Mouse (Mus musculus): ENCODE results near the gene Zfp511. TPM values are rescaled to one million over a fixed set of nuclear protein-coding genes. Genes with fewer than 3 reads are reported as not detected.

Gene Zfp511
- polyA plus RNA-seq, 1 experiment from 2014 or later = 46.2 TPM

DNA sequence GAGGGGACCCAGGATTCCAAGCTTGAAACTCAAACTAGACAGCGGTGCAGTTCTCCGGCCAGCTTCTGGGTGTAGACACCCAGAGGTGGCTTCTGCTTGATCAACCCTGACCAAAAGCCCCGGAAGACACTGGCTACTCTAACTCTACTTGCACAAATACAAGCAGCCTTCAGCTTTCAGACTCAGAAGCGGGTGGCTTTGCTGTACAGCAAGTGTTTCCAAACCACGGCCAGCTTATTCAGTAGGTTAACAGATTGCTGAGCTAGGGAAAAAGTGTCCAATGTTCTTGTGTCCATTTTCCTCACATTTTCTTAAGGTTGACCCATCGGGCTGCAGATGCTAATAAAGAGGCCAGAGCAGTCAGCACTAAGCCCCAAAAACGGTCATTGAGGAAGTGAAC lies 22.3 kb downstream of the Zfp511 start:
- Histone ChIP-seq H3K9ac (ENCODE audit: low read depth, low read length) (peak overlapping the region; percentile 60; the same call in 1 of the 2 replicates), H3K36me3 (ENCODE audit: control insufficient read depth, insufficient read depth, low read length) (no peaks in the 10 kb centered on the region), H3K9me3 (ENCODE audit: control insufficient read depth, low read length) (no peaks in the 10 kb centered on the region), H3K4me1 (ENCODE audit: control insufficient read depth, insufficient read depth, low read length) (peaks cover 13% of the 10 kb centered on the region; the same call in 1 of the 2 replicates), H3K27me3 (ENCODE audit: control insufficient read depth, insufficient read depth, low read length) (peaks cover 61% of the 10 kb centered on the region), H3K4me3 (ENCODE audit: low read length) (peak overlapping the region; percentile 43), H3K4me2 (replicated peaks; ENCODE audit: low read depth, low read length) (peak overlapping the region; percentile 72), H3K27ac (ENCODE audit: low read depth, low read length) (no peak overlapping the region)
- no peak for ATAC-seq (ENCODE audit: low FRiP score, low TSS enrichment)
- 16% methylated on average over 7 of the region's 7 CpGs for WGBS

DNA sequence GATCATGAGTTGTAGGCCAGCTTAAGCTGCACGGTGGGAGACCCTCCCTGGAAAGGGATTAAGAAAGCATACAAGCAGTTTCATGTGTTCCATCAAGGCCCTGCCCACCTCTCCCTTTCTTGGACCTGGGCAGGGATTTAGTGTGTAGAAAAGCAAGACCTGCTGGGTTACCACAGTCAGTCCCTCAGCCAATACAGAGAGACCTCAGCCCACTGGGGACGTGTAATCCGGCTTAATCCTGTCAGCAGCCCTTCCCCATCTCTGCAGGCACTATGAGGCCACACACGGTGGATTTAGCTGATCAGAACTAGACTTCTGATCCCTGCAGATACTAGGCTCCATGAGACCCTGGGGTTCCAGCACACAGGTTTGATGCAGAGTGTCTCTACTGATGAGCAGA lies 23.4 kb downstream of the Zfp511 start:
- Histone ChIP-seq H3K36me3 (ENCODE audit: control insufficient read depth, insufficient read depth, low read length) (no peaks in the 10 kb centered on the region), H3K9ac (ENCODE audit: low read depth, low read length) (no peak overlapping the region), H3K9me3 (ENCODE audit: control insufficient read depth, low read length) (no peaks in the 10 kb centered on the region), H3K4me3 (ENCODE audit: low read length) (no peak overlapping the region), H3K4me2 (replicated peaks; ENCODE audit: low read depth, low read length) (no peak overlapping the region), H3K27ac (ENCODE audit: low read depth, low read length) (no peak overlapping the region), H3K27me3 (ENCODE audit: control insufficient read depth, insufficient read depth, low read length) (peaks cover 66% of the 10 kb centered on the region), H3K4me1 (ENCODE audit: control insufficient read depth, insufficient read depth, low read length) (peaks cover 13% of the 10 kb centered on the region; the same call in 1 of the 2 replicates)
- no peak for ATAC-seq (ENCODE audit: low FRiP score, low TSS enrichment)
- 56% methylated on average over 4 of the region's 4 CpGs for WGBS

DNA sequence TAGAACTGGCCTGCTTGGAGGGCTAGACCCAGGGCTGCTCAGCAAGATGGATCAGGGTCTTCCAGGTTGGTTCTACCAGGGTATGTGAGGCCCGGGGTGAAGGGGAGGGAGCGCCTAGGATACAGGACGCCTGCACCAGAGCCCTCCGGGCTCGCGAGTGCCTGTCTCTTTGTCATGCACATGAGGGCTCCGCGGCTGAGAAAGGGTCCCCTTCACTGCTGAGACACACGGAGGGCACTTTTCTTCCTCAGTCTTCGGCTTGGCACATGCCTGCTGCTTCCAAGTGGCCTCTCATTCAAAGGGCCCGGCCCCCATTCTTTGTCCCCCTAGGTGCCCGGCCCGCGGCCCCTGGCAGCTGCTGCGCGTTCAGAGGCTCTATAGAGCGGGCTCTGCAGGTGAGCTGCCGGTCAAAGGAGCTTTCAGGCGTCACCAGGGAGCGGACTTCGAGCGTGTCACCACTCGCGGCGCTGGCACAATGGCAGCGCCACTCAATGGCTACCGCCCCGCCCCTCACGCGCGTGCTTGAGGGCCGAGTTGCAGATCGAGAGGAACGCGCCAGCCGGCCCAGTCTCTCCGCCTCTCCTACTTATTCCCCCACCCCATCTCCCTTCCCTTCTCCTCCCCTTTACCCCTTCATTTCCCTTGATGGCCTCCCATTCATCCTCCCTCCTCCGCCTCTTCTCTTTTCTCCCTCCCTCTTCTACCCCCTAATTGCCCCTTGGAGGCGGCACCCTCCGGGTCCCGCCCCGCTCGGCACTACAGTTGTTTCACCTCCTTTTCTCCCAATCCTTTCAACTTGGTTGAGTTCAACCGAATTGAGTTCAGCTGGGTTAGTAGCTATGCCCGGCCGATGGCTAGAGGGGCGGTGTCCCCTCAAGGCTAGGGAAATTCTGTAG lies 25.0 kb downstream of the Zfp511 start:
- ATAC-seq (ENCODE audit: low FRiP score, low TSS enrichment) = peak; percentile 13; the same call in 1 of the 2 replicates
- Histone ChIP-seq H3K36me3 (ENCODE audit: control insufficient read depth, insufficient read depth, low read length) (no peaks in the 10 kb centered on the region), H3K27ac (ENCODE audit: low read depth, low read length) (no peak overlapping the region), H3K27me3 (ENCODE audit: control insufficient read depth, insufficient read depth, low read length) (peaks cover 63% of the 10 kb centered on the region), H3K4me2 (replicated peaks; ENCODE audit: low read depth, low read length) (peak overlapping the region; percentile 46), H3K4me3 (ENCODE audit: low read length) (peak overlapping the region; percentile 35), H3K9me3 (ENCODE audit: control insufficient read depth, low read length) (no peaks in the 10 kb centered on the region), H3K9ac (ENCODE audit: low read depth, low read length) (peak overlapping the region; percentile 14; the same call in 1 of the 2 replicates), H3K4me1 (ENCODE audit: control insufficient read depth, insufficient read depth, low read length) (peaks cover 13% of the 10 kb centered on the region; the same call in 1 of the 2 replicates)
- WGBS = 2% methylated on average over 42 of the region's 47 CpGs

DNA sequence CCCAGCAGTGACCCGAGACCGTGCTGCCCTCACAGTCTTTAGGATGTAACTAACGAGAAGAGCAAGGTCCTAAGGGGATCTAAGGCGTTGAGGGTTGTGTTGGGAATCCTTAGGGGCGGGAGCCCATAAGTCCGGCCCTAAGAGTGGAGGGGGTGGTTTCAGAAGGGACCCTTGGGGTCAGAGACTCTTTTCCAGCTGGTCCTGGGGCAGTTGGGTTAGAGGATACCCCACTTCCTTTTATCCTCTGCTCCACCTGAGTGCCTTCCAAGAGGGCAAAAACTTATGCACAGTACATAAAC lies 25.6 kb downstream of the Zfp511 start:
- H3K4me2 ChIP-seq (replicated peaks; ENCODE audit: low read depth, low read length) = peak overlapping the region; percentile 46
- WGBS = 4% methylated on average over 6 of the region's 6 CpGs
- no peaks in the 10 kb centered on the region for H3K9me3 ChIP-seq (ENCODE audit: control insufficient read depth, low read length)
- peak overlapping the region; percentile 35 for H3K4me3 ChIP-seq (ENCODE audit: low read length)
- ATAC-seq (ENCODE audit: low FRiP score, low TSS enrichment) = no peak
- H3K27ac ChIP-seq (ENCODE audit: low read depth, low read length) = no peak overlapping the region
- H3K27me3 ChIP-seq (ENCODE audit: control insufficient read depth, insufficient read depth, low read length) = peaks cover 57% of the 10 kb centered on the region
- H3K9ac ChIP-seq (ENCODE audit: low read depth, low read length) = no peak overlapping the region
- peaks cover 13% of the 10 kb centered on the region; the same call in 1 of the 2 replicates for H3K4me1 ChIP-seq (ENCODE audit: control insufficient read depth, insufficient read depth, low read length)
- H3K36me3 ChIP-seq (ENCODE audit: control insufficient read depth, insufficient read depth, low read length) = no peaks in the 10 kb centered on the region

DNA sequence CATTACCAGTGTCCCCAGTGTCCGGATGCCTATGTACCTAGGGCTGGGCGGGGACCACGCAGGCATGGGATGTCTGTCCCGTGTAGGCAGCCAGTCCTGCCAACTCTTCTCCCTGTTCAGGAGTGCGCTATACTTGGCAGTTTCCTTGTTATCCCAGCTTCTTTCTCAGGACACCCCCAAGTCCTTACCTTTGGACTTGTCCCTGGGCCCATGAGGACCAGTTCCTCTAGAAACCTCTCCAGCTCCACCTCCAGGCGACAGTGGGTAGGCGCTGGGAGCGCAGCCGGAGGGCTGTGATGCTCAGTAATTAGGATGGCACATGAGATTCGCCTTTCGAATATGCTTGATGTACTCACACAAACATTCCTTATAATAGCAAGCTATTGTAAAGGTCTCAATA lies 26.1 kb downstream of the Zfp511 start:
- no peaks in the 10 kb centered on the region for H3K36me3 ChIP-seq (ENCODE audit: control insufficient read depth, insufficient read depth, low read length)
- H3K27ac ChIP-seq (ENCODE audit: low read depth, low read length) = no peak overlapping the region
- peaks cover 13% of the 10 kb centered on the region; the same call in 1 of the 2 replicates for H3K4me1 ChIP-seq (ENCODE audit: control insufficient read depth, insufficient read depth, low read length)
- ATAC-seq (ENCODE audit: low FRiP score, low TSS enrichment) = peak; percentile 37; the same call in 1 of the 2 replicates
- no peaks in the 10 kb centered on the region for H3K9me3 ChIP-seq (ENCODE audit: control insufficient read depth, low read length)
- peaks cover 52% of the 10 kb centered on the region for H3K27me3 ChIP-seq (ENCODE audit: control insufficient read depth, insufficient read depth, low read length)
- H3K4me3 ChIP-seq (ENCODE audit: low read length) = no peak overlapping the region
- no peak overlapping the region for H3K4me2 ChIP-seq (replicated peaks; ENCODE audit: low read depth, low read length)
- WGBS = 14% methylated on average over 11 of the region's 11 CpGs
- H3K9ac ChIP-seq (ENCODE audit: low read depth, low read length) = no peak overlapping the region

DNA sequence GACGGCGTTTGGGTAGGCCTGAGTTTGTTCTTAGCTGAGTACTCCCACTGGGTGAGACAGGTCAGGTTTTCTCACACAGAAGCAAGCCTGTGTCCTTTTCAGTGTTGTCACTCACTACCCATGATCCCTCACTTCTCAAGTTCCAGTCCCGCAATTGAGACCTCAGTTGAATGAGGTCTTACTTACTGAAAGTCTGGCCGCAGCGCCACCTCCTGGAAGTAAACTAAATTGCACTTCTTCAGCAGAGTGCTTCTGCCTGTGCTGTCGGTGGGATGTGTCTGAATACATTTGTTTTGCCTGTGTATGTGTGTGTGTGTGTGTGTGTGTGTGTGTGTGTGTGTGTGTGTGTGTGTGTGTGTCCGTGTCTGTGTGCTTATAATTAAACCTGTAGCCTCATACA lies 26.9 kb downstream of the Zfp511 start:
- H3K4me1 ChIP-seq (ENCODE audit: control insufficient read depth, insufficient read depth, low read length) = peaks cover 11% of the 10 kb centered on the region; the same call in 1 of the 2 replicates
- H3K9ac ChIP-seq (ENCODE audit: low read depth, low read length) = no peak overlapping the region
- H3K9me3 ChIP-seq (ENCODE audit: control insufficient read depth, low read length) = no peaks in the 10 kb centered on the region
- H3K36me3 ChIP-seq (ENCODE audit: control insufficient read depth, insufficient read depth, low read length) = no peaks in the 10 kb centered on the region
- ATAC-seq (ENCODE audit: low FRiP score, low TSS enrichment) = no peak; the same call in 1 of the 2 replicates
- WGBS = 22% methylated on average over 7 of the region's 7 CpGs
- no peak overlapping the region for H3K4me3 ChIP-seq (ENCODE audit: low read length)
- no peak overlapping the region for H3K27ac ChIP-seq (ENCODE audit: low read depth, low read length)
- peaks cover 44% of the 10 kb centered on the region for H3K27me3 ChIP-seq (ENCODE audit: control insufficient read depth, insufficient read depth, low read length)
- H3K4me2 ChIP-seq (replicated peaks; ENCODE audit: low read depth, low read length) = no peak overlapping the region

DNA sequence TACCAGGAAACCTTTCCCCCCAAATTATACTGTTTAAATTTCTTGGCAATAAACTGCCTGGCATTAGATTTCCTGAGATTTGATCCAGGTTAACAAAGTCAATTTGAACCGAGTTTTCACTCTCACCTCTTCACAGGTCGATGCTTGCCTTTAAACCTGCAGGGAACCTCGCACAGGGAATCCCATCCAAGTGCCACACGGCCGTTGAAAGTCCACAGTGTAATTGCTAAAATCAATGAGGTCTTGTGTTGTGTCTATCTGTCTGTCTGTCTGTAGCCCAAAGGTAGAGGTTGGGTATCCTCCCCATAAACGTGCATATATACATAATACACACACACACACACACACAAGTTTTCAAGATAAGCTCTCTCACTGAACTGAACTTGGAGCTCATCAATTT lies 31.2 kb downstream of the Zfp511 start:
- no peaks in the 10 kb centered on the region for H3K4me1 ChIP-seq (ENCODE audit: control insufficient read depth, insufficient read depth, low read length)
- no peak overlapping the region for H3K9ac ChIP-seq (ENCODE audit: low read depth, low read length)
- H3K4me3 ChIP-seq (ENCODE audit: low read length) = no peak overlapping the region
- no peak overlapping the region for H3K27ac ChIP-seq (ENCODE audit: low read depth, low read length)
- no peak overlapping the region for H3K4me2 ChIP-seq (replicated peaks; ENCODE audit: low read depth, low read length)
- no peaks in the 10 kb centered on the region for H3K36me3 ChIP-seq (ENCODE audit: control insufficient read depth, insufficient read depth, low read length)
- 62% methylated on average over 6 of the region's 6 CpGs for WGBS
- H3K27me3 ChIP-seq (ENCODE audit: control insufficient read depth, insufficient read depth, low read length) = peaks cover 11% of the 10 kb centered on the region
- no peaks in the 10 kb centered on the region for H3K9me3 ChIP-seq (ENCODE audit: control insufficient read depth, low read length)
- no peak for ATAC-seq (ENCODE audit: low FRiP score, low TSS enrichment)

DNA sequence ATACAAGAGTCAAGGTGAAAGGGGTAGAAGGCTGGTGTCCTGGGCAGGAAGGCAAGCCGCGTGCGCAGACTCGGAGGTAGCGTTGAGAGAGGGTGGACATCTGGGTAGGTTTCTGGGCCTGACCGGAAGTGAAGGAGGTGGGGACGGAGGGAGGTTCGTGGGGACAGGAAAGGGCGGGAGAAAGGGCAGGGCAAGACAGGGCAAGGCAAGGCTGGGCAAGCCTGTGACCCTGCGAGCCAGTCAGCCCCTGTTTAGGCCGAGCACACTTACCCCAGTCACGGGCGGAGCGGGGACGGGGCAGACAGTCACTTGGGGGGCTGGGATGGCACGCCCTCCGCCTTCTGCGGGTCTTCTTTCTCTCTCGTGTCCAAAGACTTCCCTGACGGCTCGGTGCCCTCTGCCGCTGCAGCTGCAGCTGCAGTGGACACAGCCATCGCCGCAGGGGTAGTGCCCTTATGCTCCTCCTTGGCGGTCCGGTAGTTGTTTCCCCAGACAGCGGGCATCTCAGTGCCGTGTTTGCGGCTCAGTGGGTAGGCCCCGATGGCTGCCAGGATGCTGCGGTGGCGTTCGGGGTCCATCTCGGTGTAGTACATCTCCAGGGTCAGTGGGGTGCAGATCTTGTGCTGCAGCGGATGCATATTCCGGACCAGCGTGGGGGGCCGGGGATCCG lies 34.0 kb downstream of the Zfp511 start:
- H3K36me3 ChIP-seq (ENCODE audit: control insufficient read depth, insufficient read depth, low read length) = no peaks in the 10 kb centered on the region
- no peaks in the 10 kb centered on the region for H3K27me3 ChIP-seq (ENCODE audit: control insufficient read depth, insufficient read depth, low read length)
- no peaks in the 10 kb centered on the region for H3K9me3 ChIP-seq (ENCODE audit: control insufficient read depth, low read length)
- H3K4me1 ChIP-seq (ENCODE audit: control insufficient read depth, insufficient read depth, low read length) = no peaks in the 10 kb centered on the region
- H3K9ac ChIP-seq (ENCODE audit: low read depth, low read length) = peak overlapping the region; percentile 47; the same call in 1 of the 2 replicates
- H3K4me2 ChIP-seq (replicated peaks; ENCODE audit: low read depth, low read length) = peak overlapping the region; percentile 45
- no peak overlapping the region for H3K27ac ChIP-seq (ENCODE audit: low read depth, low read length)
- 34% methylated on average over 39 of the region's 39 CpGs for WGBS
- peak overlapping the region; percentile 31 for H3K4me3 ChIP-seq (ENCODE audit: low read length)
- ATAC-seq (ENCODE audit: low FRiP score, low TSS enrichment) = peak; percentile 68

DNA sequence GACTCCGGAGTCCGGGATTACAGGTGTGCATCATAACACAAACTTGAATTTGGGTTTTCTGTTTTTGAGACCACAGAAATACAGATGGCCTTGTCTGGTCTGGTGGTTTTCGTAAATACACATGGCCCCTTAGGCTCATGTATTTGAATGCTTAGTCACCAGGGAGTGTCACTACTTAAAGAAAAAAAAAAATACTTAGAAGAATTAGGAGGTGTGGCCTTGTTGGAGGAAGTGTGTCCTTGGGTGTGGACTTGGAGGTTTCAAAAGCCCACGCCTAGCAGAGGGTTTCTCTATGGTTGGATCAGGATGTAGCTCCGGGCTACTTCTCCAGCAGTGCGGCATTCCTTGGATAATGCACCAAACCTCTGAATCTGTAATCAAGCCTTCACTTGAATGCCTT lies 41.5 kb downstream of the Zfp511 start:
- Histone ChIP-seq H3K9me3 (ENCODE audit: control insufficient read depth, low read length) (no peaks in the 10 kb centered on the region), H3K4me2 (replicated peaks; ENCODE audit: low read depth, low read length) (no peak overlapping the region), H3K4me1 (ENCODE audit: control insufficient read depth, insufficient read depth, low read length) (peaks cover 3% of the 10 kb centered on the region; the same call in 1 of the 2 replicates), H3K4me3 (ENCODE audit: low read length) (no peak overlapping the region), H3K9ac (ENCODE audit: low read depth, low read length) (no peak overlapping the region), H3K36me3 (ENCODE audit: control insufficient read depth, insufficient read depth, low read length) (no peaks in the 10 kb centered on the region), H3K27me3 (ENCODE audit: control insufficient read depth, insufficient read depth, low read length) (peaks cover 37% of the 10 kb centered on the region), H3K27ac (ENCODE audit: low read depth, low read length) (no peak overlapping the region)
- ATAC-seq (ENCODE audit: low FRiP score, low TSS enrichment) = no peak
- 77% methylated on average over 6 of the region's 6 CpGs for WGBS
